Mouse (Mus musculus) heart, adult 8-10 months (tissue): ENCODE data around the gene Map7. TPM values are rescaled to one million over a fixed set of nuclear protein-coding genes. Genes with fewer than 3 reads are reported as not detected.

Experiments
- DNase-seq: peaks from one replicate; pipeline ENCODE4 v3.0.0; 2022; ENCODE audit warnings: low spot score
- total RNA-seq, 4 experiments: library from RNA; stranded (reverse); gene quantifications; 2 replicates each; pipeline ENCODE4 v1.2.4; 2022

Gene Map7
- total RNA-seq, 4 experiments from 2014 or later: 13.7 to 20.4 (median 15.3) TPM

DNA sequence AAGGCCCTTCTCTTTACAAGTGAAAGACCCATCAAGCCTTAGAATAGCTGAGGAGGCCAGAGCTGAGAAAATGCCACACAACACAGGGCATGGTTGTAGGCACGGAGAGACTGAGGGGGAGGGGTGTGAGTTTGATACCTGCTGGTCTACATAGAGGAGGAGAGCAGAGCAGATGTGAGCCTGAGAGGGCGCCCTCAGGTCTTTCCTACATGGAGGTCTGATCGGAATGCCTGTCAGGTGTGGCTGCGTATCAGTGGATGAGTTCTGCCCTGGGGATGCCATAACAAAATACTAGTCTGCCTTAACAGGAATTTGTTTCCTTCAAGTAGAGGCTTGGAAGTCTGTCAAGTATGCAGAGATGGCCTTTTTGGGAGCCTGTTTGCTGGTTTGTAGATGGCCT lies 37.0 kb downstream of the Map7 start:
- DNase-seq: no peak

GRCm38 (mm10) chr10:20185806-20186205 lies 37.5 kb downstream of the Map7 start:
- DNase-seq: no peak

- DNase-seq: no peak
Measured at GRCm38 (mm10) chr10:20186800-20187273, 38.6 kb downstream of the Map7 start.

DNA sequence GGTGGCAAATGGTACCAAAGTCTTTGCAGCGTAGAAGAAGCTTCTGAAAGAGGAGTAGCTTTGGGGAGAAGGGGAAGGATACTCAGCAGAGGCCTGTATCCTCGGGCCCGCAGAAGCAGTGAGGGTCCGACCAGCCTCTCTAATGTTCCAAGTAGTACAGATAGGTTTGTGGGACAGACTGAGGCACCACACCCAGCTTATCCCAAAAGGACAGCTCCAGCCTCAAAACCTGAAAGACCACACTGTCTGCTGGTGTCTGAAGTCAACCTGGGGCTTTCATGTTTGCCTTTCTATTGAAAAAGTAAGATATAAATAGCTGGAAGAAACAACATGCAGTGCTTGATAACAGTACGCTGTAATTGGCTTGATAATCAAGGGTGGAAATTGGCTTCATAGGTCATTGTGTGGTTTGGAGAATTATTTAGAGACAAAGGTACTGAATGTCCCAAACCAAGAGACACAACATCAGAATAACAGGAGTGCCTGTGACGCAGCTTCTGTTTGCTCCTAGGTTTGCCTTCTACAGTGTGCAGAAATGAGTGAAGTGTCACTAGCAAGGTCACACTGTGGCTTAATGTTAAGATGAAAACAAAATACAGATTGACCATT lies 42.0 kb downstream of the Map7 start:
- peak; percentile 11 for DNase-seq

DNA sequence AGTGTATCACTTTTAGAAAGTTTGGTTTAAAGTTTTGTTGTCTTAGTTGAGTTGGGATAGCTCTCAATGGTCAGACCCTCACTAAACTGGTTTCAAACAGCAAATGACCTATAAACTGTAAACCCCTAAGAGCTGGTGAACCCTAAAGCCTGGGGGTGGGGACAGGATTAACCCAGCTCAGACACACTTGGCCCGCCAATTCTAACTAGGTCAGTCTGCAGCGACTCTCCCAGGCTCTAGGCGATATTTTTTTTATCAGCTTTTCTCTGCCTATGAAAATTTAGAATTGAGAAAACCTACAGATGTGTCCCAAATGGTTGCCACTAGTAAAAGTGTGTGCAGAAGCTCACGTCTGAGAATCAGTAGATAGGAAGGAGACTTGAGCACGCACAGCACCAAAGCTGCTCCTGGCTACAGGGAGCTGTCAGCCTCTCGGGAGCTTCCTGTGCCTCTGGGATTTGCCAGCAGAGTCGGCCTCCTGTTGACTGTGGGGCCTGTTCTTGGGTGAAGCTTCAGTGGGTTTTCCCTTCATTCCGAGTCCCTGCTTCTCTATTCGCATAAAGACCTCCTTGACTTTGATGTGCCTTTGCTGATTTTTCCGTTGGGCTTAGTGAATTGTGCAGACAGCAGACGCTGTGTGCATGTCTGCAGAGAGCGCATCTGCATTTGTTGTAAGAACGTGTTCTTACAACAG lies 46.7 kb downstream of the Map7 start:
- no peak for DNase-seq

DNA sequence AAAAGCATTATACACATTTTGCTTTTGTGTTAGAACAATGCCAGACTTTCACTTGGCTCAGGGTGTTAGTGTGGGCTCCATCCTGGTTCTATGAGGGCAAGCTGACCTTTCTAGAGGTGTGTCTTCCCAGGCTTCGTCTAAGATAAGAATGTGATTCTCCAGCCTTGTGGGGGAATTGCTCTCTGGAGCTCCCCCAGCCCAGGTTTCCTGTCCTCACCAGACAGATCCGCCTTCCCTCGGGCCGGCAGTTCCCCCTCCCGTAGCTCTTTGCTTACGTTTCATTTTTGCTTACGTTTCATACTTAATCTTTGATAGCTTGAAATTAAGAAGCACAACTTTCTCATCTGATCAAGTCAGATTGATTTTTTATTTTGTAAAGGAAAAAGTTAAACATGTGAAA lies 48.8 kb downstream of the Map7 start:
- DNase-seq: no peak

DNA sequence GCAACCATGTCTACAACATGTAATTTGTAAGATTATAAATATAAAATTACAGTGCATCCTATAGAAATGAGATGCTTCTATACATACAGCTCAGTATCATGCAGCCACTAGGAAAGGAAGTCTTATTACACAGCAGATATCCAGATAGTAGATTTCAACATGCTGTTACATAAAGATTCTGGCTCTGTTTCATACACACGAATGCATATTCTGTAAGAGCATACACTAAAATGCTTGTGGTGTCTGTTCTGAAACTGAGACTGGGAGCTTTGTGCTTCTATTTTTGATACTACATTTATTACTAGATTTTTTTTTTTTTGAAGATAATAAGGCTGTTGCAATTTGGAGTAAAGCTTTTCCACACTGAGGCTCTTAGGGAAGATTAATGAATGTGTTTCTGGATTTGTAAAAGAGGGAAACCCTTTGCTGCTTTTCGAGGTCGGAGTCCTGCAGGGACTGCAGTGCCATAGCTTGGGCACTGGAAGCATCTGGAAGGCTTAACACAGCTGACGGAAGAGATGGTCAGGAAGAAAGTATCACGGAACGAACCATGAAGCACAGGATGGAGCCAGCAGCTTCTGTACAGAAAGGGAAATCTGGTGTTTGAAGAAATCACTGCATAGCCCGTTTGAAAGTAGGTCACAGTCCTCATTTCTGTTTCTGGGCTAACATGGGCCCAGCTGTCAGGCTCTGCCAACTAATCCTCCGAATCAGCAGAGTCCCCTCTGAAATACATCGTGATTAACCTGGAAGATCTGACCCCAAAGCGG lies 50.9 kb downstream of the Map7 start:
- DNase-seq: no peak

- DNase-seq: no peak
Measured at GRCm38 (mm10) chr10:20201236-20201635, 53.0 kb downstream of the Map7 start.

DNA sequence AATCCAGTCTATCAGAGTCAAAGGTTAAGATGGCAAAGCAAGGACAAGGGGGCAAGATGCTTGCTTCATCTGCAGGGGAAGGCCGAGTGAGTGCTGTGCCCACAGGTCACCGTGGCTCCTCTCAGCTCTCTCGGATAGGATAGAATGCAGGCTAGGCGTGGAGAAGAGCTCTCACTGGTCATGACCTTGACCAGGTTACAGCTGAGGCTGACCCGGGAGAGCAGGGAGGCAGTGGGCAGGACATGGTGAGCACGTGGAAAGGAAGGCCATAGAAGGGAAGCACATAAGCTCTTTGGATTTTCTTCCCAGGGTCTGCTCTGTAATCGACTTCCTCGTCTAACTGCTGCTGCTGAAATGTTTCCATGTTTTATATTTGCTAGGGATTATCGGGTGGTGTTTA lies 53.9 kb downstream of the Map7 start:
- DNase-seq: no peak

- DNase-seq: no peak
Measured at GRCm38 (mm10) chr10:20202818-20203217, 54.5 kb downstream of the Map7 start.

- no peak for DNase-seq
Measured at GRCm38 (mm10) chr10:20203502-20203901, 55.2 kb downstream of the Map7 start.

- no peak for DNase-seq
Measured at GRCm38 (mm10) chr10:20204696-20205431, 56.6 kb downstream of the Map7 start.

- DNase-seq: no peak
Measured at GRCm38 (mm10) chr10:20206966-20207365, 58.7 kb downstream of the Map7 start.

DNA sequence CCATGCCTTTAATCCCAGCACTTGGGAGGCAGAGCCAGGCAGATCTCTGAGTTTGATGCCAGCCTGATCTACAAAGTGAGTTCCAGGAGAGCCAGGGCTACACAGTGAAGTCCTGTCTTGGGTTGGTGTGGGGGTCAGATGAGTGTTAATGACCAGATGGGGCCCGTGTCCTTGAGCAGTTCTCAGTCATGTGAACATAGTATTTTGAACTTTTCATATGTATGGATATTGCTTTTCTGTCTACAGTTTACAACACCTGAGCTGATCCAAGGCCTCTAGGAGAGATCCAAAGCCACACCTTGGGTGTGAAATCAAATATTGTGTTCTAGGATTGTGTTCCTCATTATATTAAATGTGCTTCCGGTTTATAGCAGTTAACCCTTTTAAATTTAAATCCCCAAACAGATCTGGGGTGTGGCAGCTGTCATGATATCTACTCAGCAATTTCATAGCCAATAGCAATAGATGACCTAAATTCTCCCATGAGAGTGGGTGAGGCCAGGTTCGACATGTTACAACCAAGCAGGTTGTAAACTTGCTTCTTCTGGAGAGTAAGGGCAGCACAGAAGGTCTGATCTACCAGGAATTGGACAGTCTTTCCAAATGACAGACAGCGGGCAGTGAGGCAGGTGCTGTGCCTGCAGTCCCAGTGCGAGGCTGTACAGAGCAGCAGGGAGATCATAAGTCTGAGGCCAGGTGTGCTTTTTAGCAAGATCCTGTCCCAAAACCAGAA lies 61.5 kb downstream of the Map7 start:
- no peak for DNase-seq

GRCm38 (mm10) chr10:20214418-20214817 lies 66.1 kb downstream of the Map7 start:
- DNase-seq: no peak

DNA sequence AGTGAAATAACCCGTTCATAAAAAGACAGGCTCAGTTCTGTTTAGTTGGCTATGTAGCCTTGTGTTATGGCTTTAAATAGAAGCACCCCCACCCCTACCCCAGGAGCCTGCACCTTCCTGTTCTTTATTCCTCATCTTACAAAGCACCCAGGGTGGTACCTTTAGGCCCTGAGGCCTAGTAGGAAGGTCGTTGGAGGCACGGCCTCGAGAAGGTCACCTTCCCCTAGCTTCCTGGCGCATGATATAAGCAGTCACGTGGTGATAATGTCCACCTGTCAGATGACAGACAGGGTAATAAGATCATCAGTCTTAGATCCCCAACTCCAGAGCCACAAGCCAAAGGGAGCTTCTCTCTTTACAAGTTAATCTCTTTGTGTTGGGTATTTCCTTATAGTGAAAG lies 68.7 kb downstream of the Map7 start:
- no peak for DNase-seq

- DNase-seq: no peak
Measured at GRCm38 (mm10) chr10:20218866-20219265, 70.6 kb downstream of the Map7 start.

GRCm38 (mm10) chr10:20219538-20219937 lies 71.3 kb downstream of the Map7 start:
- DNase-seq: no peak

- no peak for DNase-seq
Measured at GRCm38 (mm10) chr10:20220443-20221071, 72.3 kb downstream of the Map7 start.

DNA sequence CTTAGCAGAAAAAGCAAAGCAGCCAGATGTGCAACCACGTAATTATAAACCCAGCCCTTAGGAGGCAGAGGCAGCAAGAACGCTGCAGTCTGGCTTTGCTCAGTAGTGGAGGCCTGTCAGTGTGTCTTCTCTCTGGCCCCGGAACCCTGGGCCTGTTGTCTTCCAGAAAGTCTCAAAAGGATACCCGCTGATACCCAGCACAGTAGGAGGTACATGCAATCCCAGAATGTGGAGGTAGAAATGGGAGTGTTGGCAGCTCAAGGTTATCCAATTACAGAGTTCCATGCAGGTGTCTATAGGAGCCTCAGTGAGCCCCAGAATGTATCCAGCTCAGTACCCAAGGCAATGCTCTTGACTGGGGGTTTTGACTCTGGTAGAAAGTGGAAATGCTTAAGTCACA lies 73.7 kb downstream of the Map7 start:
- no peak for DNase-seq

GRCm38 (mm10) chr10:20226728-20227127 lies 78.5 kb downstream of the Map7 start:
- peak; percentile 7 for DNase-seq
